Mouse (Mus musculus): ENCODE data around the gene Pitpnm1.

DNA sequence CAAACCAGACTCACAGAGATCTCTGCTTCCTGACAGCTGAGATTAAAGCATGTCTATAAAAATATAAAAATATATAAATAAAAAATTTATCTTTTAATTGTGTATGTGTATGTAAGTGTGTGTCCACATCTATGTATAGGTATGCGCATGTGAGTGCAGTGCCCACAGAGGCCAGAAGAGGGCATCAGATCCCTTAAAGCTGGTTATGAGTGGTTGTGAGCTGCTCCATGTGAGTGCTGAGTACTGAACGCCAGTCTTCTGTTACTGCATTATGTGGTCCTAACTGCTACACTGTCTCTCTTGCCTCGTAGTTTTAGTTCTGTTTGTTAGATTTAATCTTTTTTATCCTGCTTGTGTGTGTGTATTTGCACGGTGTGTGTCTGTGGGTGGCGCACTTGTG, 48.8 kb upstream of the Pitpnm1 start:
- no peak for TF ChIP-seq SRF (IDR thresholded peaks at IDR 0.05; ENCODE audit: control insufficient read depth, insufficient read length, low read depth)
- TF ChIP-seq POLR2A (IDR thresholded peaks at IDR 0.05; ENCODE audit: insufficient read length, low read depth) = no peak
- TF ChIP-seq TCF12 (IDR thresholded peaks at IDR 0.05; ENCODE audit: insufficient read depth, poor library complexity, severe bottlenecking) = no peak
- no peak for TF ChIP-seq MYOG (IDR thresholded peaks at IDR 0.05; ENCODE audit: control insufficient read depth in 1 of 3, insufficient read depth in 1 of 3, insufficient read length in 2 of 3, low read depth in 2 of 3)
- TF ChIP-seq E2F4 (IDR thresholded peaks at IDR 0.05; ENCODE audit: insufficient read depth) = no peak
- no peak for TF ChIP-seq USF1 (IDR thresholded peaks at IDR 0.05; ENCODE audit: low read depth)
- no peak for TF ChIP-seq MAX (IDR thresholded peaks at IDR 0.05; ENCODE audit: low read depth)
